Mouse (Mus musculus): ENCODE data around the gene Hist1h2af.
A peak's percentile ranks its signal among the peaks of the same experiment; 100 is the strongest.
"Not testable (repeated sequence)": the region's sequence is repeated elsewhere in the genome, so short reads cannot be mapped to it uniquely, and the experiment has no call there.

The Hist1h2af gene

GRCm38 (mm10) chr13:23535137-23536075 is 1.7 kb downstream of the Hist1h2af start, which contains the start of gene Hist1h3g:
Gene Hist1h3g, plus strand, starts transcription at chr13:23535422.
- peak; percentile 79 for DNase-seq (ENCODE audit: low read depth, low spot score)

DNA sequence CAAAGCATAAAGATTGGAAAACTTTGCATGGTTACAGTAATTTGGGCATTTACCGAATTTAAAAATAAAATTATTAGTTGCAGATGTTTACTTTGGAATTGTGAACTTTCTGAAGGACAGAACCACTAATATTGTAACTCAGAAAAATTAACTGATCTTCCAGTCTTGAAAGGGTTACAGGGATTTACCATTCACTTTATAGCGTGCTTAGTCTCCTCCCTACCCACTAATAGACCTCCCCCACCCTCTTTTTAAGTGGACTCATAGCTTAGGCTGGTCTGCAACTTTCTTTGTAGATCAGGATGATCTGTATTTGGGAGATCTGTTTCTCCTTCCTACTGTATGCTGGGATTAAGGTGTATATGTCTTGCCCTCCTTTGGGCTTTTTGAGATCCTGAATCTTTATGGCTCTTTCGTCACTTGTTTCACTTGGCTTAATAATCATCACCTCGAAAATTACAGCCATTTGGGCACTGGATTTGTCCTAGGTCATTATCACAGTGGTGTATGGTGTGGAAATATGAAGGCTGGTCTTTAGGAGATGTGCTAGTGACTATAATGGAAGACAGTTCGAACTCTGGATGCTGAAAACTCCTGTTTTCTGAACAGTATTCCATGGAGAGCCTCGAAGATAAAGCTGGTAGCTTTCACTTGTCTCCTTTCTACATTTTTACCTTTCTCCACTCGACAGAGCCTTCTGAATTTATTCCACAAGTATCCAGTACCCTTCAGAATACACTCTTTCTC is 2.5 kb downstream of the Hist1h2af start:
- no peak for DNase-seq (ENCODE audit: low read depth, low spot score)

DNA sequence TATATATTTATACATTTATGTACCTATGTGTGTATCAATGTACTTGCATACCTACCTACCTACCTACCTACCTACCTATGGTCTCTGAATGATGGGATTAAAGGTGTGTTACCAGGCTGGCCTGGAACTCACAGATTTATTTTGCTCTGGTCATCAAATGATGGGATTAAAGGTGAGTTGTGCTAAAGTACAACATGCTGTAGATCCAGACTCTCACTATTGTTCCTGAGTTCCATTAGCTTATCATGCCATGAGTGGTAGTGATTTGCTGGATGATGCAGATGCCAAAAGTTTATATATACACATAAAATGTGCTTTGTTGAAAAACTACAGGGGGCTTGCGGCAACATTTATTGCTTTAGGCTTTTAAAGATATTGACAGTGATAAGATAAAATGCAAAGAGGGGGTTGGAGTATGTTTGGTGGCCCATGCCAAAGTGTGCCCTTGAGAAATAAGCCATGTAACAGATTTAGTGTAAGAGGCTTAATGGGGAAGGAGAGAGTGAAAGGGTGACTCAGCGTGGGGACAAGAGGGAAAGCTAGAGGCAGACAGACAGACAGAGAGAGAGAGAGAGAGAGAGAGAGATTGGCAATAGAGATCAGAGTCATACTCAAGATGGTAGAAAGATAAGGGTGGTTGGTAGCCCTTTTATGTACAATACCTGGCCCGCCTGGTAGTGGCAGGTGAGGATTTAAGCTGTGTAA is 3.5 kb downstream of the Hist1h2af start:
- DNase-seq (ENCODE audit: low read depth, low spot score), result no peak

DNA sequence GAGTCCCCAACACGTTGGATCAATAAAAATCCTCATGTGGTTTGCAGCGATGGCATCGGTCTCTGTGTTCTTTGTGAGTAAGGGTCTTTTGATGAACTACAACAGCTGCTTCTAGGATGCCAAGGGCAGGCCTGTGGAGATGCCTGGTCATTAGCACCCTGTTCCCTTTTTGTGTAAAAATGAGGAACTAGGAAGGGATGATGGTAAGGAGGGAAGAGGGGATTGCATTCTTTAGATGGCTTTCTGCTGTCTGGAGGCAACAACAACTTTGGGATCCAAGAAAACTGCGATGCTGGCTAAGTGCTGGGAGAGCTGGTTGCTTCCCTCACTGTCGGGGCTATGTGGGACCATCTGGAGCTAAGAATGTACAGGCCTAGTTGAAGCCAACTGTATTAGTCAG is 4.5 kb downstream of the Hist1h2af start:
- no peak for DNase-seq (ENCODE audit: low read depth, low spot score)

GRCm38 (mm10) chr13:23539821-23540220 is 6.1 kb downstream of the Hist1h2af start:
- not testable (repeated sequence) for DNase-seq (ENCODE audit: low read depth, low spot score)

- DNase-seq (ENCODE audit: low read depth, low spot score), result no peak
Observed at GRCm38 (mm10) chr13:23541497-23541896, 7.8 kb downstream of the Hist1h2af start.

DNA sequence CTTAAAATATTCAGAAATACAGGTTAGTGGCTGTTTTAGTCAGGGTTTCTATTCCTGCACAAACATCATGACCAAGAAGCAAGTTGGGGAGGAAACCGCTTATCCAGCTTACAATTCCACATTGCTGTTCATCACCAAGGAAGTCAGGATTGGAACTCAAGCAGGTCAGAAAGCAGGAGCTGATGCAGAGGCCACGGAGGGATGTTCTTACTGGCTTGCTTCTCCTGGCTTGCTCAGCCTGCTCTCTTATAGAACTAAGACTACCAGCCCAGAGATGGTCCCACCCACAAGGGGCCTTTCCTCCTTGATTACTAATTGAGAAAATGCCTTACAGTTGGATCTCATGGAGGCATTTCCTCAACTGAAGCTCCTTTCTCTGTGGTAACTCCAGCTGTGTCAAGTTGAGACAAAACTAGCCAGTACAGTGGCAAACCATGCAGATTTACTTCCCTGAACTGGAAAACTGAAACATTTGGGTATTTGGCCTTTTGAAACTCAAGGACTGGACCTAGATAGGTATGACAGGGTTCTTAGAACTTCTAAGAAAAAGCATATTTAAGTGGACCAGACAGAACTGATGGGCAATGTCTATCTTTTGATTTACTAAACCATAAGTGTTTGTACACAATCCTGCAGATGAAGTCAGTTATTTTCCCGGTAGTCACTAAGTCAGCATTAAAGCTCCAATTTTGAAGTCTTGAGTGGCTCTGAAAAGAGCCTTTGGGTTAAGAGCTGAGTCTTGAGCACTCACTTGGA is 8.7 kb downstream of the Hist1h2af start:
- DNase-seq (ENCODE audit: low read depth, low spot score), result not testable (repeated sequence)

GRCm38 (mm10) chr13:23542999-23543607 is 9.4 kb downstream of the Hist1h2af start, which contains the start of gene Hist1h2bh:
Gene Hist1h2bh, minus strand, starts transcription at chr13:23543392.
- DNase-seq (ENCODE audit: low read depth, low spot score), result not testable (repeated sequence)

GRCm38 (mm10) chr13:23543965-23544786 is 10.5 kb downstream of the Hist1h2af start, which contains the start of gene Hist1h3f:
Gene Hist1h3f, plus strand, starts transcription at chr13:23544052.
- DNase-seq (ENCODE audit: low read depth, low spot score), result peak; percentile 90

DNA sequence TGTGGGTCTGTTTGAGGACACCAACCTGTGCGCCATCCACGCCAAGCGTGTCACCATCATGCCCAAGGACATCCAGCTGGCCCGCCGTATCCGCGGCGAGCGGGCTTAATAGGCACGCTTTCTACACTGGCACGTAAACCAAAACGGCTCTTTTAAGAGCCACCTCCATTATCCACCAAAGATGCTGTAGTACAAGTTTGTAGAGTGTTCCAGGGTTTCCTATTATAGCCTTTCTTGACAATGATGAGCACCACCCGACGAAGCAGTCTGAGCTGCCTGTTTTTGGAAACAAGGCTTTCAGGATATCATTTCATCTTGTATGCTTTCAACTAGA is 11.0 kb downstream of the Hist1h2af start:
- not testable (repeated sequence) for DNase-seq (ENCODE audit: low read depth, low spot score)

GRCm38 (mm10) chr13:23546694-23547093 is 13.0 kb downstream of the Hist1h2af start:
- no peak for DNase-seq (ENCODE audit: low read depth, low spot score)

DNA sequence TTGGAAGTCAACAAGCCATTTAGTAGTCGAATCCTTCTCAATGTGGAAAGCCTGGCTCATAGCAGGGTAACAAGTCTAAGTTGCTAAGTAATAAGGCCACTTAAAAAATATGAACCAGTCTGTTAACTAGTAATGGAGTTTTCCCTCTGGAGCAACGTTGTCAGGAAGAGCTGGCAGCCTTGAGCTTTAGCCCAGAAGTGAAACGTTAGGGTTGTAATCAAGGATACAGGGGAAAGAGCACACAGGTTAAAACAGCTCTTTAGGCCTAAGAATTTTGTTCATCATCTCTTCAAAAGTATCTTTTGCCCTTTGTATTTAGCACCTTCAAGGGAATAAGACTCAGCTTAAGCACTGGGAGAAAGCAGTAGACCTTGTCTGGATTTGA is 17.0 kb downstream of the Hist1h2af start:
- no peak for DNase-seq (ENCODE audit: low read depth, low spot score)

DNA sequence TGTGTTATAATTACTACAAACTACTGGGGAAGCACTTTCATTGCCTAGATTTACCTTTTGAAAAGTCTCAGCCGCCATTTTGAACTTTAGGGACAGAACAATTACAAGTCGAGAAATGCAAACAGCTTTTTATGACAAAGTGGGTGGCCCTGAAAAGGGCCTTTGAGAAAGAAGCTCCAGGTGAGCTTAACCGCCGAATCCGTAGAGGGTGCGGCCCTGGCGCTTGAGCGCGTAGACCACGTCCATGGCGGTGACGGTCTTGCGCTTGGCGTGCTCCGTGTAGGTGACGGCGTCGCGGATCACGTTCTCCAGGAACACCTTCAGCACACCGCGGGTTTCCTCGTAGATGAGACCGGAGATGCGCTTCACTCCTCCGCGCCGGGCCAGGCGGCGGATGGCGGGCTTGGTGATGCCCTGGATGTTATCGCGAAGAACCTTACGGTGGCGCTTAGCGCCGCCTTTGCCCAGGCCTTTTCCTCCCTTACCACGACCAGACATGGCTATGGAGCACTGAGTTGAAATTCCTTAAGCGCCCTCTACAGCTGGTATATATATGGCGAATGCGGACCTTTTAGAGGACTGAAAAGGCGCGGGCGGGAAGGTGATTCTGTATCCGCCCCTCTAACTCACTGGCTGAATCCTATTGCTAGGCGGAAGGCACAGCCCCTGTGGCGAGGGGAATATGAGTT is 17.6 kb downstream of the Hist1h2af start, which contains the start of gene Hist1h4f:
Gene Hist1h4f, minus strand, starts transcription at position 503 of the 689 bp plus-strand sequence.
- peak; percentile 83 for DNase-seq (ENCODE audit: low read depth, low spot score)

- DNase-seq (ENCODE audit: low read depth, low spot score), result no peak
Observed at GRCm38 (mm10) chr13:23551931-23552914, 18.5 kb downstream of the Hist1h2af start.

GRCm38 (mm10) chr13:23552962-23553361 is 19.3 kb downstream of the Hist1h2af start, which contains the start of gene Hist1h1d:
Gene Hist1h1d, plus strand, starts transcription at chr13:23553262.
- DNase-seq (ENCODE audit: low read depth, low spot score), result no peak

DNA sequence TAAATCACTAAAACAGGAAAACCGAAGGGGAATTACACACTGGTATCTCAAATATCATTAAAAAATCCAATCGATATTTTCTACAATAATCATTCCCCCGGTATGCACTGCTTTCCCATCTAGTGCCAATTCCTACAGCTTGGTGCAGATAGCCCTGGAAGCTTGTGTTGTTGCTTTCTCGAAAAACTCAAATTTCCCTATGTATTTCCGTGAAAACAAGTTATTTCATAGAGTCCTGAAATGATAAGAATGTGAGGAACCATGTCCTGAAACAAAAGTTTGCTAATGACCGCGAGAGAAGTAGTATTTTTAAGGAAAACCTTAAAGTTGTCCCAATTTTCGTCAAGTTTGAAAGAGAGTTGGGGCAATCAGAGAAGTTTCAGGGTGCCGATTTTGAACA is 20.7 kb downstream of the Hist1h2af start:
- DNase-seq (ENCODE audit: low read depth, low spot score), result no peak

GRCm38 (mm10) chr13:23554925-23555838 is 21.5 kb downstream of the Hist1h2af start:
- DNase-seq (ENCODE audit: low read depth, low spot score), result no peak

All from retina, adult 2 months (tissue).